Mouse (Mus musculus) CD4-positive naive resting alpha-beta T cell, adult 57 days (primary cell): ENCODE results near the gene Gm21454. TPM values are rescaled to one million over a fixed set of nuclear protein-coding genes. Genes with fewer than 3 reads are reported as not detected.

Source experiments
- total RNA-seq: library from RNA; stranded (reverse); gene quantifications from one replicate; pipeline ENCODE4 v1.2.4, GENCODE M21; 2023

Gene Gm21454
- total RNA-seq = not detected

GRCm38 (mm10) chrY:13252091-13252490 is at the start of gene Gm21454, which contains the start of gene Gm21440:
Gene Gm21454, plus strand, starts transcription at chrY:13252442.
Gene Gm21440, plus strand, starts transcription at chrY:13252391.

GRCm38 (mm10) chrY:13223828-13224227 is 28.4 kb upstream of the Gm21454 start, which contains the start of gene Gm21828:
Gene Gm21828, minus strand, starts transcription at chrY:13223928.

GRCm38 (mm10) chrY:13348963-13349362 is 96.7 kb downstream of the Gm21454 start, which contains the start of gene Gm21725:
Gene Gm21725, minus strand, starts transcription at chrY:13349063.

Other genes starting within 250 kb of the Gm21454 start
- not detected for gene Gm20807, start 209.6 kb upstream of the Gm21454 start, total RNA-seq
- gene Gm21891, start 119.0 kb upstream of the Gm21454 start, total RNA-seq = not detected
- not detected for gene Gm21425, start 90.5 kb upstream of the Gm21454 start, total RNA-seq
- not detected for gene Gm21828, start 28.5 kb upstream of the Gm21454 start, total RNA-seq
- gene Gm21440, start 51 bp upstream of the Gm21454 start, total RNA-seq = not detected
- not detected for gene Gm21725, start 96.6 kb downstream of the Gm21454 start, total RNA-seq
- gene Gm21866, start 213.1 kb downstream of the Gm21454 start, total RNA-seq = not detected
- gene Gm20773, start 241.6 kb downstream of the Gm21454 start, total RNA-seq = not detected